Mouse (Mus musculus) intestine, postnatal 0 days (tissue): ENCODE measurements around the gene Rpl21. TPM values are rescaled to one million over a fixed set of nuclear protein-coding genes. Genes with fewer than 3 reads are reported as not detected.

Source experiments
- ATAC-seq: fragments of 200-750 bp; cut with Nextera tagmentation; 2 replicates; pipeline ENCODE4 v1.8.0; 2017; ENCODE audit warnings: mild to moderate bottlenecking, moderate TSS enrichment, moderate library complexity
- H3K27ac ChIP-seq: fragments of 300-500 bp; sonication (generic); 2 replicates; pipeline ENCODE4 v1.5.1; 2014; ENCODE audit warnings: mild to moderate bottlenecking, low read depth, low read length, moderate library complexity
- H3K27me3 ChIP-seq: fragments of 300-500 bp; sonication (generic); replicated peaks from 2 replicates; pipeline ENCODE4 v1.6.1; 2014; ENCODE audit warnings: low read length, mixed read lengths; ENCODE audit not compliant: control insufficient read depth, insufficient read depth
- H3K36me3 ChIP-seq: fragments of 300-500 bp; sonication (generic); 2 replicates; pipeline ENCODE4 v1.6.1; 2014; ENCODE audit warnings: mild to moderate bottlenecking, moderate library complexity; ENCODE audit not compliant: control insufficient read depth, insufficient read depth
- H3K4me1 ChIP-seq: fragments of 300-500 bp; sonication (generic); replicated peaks from 2 replicates; pipeline ENCODE4 v1.6.1; 2014; ENCODE audit warnings: antibody characterized with exemption, low read length, mixed read lengths; ENCODE audit not compliant: control insufficient read depth, insufficient read depth
- H3K4me2 ChIP-seq: fragments of 300-500 bp; sonication (generic); replicated peaks from 2 replicates; pipeline ENCODE4 v1.6.1; 2014; ENCODE audit warnings: low read depth, mild to moderate bottlenecking, moderate library complexity
- H3K4me3 ChIP-seq: fragments of 300-500 bp; sonication (generic); 2 replicates; pipeline ENCODE4 v1.5.1; 2014; ENCODE audit warnings: low read depth, low read length
- H3K9ac ChIP-seq: fragments of 300-500 bp; sonication (generic); 2 replicates; pipeline ENCODE4 v1.6.1; 2014; ENCODE audit warnings: mild to moderate bottlenecking, low read depth, low read length
- H3K9me3 ChIP-seq: fragments of 300-500 bp; sonication (generic); 2 replicates; pipeline ENCODE4 v1.6.1; 2016; ENCODE audit warnings: mixed run types; ENCODE audit not compliant: control insufficient read depth
- CTCF ChIP-seq: sonication (generic); IDR thresholded peaks from 2 replicates; pipeline ENCODE4 v1.5.1; 2016; ENCODE audit warnings: low read depth, mild to moderate bottlenecking, control low read depth, antibody characterized with exemption, moderate library complexity
- WGBS: fragments of 180-500 bp; shearing (Covaris S2); extraction: QIAGEN DNeasy Blood & Tissue Kit; methylation state at CpG from one replicate; pipeline ENCODE4 v1.1.7; 2014; 5-methylcytosine and 5-hydroxymethylcytosine counted together
- polyA plus RNA-seq: library from polyadenylated mRNA; unstranded; fragments of >200 nt; fragmentation: Nextera tagmentation; extraction: Ambion mirVana; gene quantifications from 2 replicates; pipeline ENCODE4 v1.2.1, GENCODE M21; 2015

Rpl21 gene
- polyA plus RNA-seq, 1 experiment from 2014 or later = 426 TPM

GRCm38 (mm10) chr5:146818906-146819623 is 13.6 kb upstream of the Rpl21 start:
- 67% methylated on average over 8 of the region's 8 CpGs for WGBS
- Histone ChIP-seq H3K27ac (no peak overlapping the region), H3K27me3 (no peaks in the 10 kb centered on the region), H3K9ac (no peak overlapping the region), H3K9me3 (no peaks in the 10 kb centered on the region), H3K4me3 (no peak overlapping the region), H3K4me1 (no peaks in the 10 kb centered on the region), H3K4me2 (no peak overlapping the region), H3K36me3 (no peaks in the 10 kb centered on the region)
- ATAC-seq = no peak
- no peak for TF ChIP-seq CTCF

- 88% methylated on average over 5 of the region's 5 CpGs for WGBS
- H3K9me3 ChIP-seq = no peaks in the 10 kb centered on the region
- H3K9ac ChIP-seq = no peak overlapping the region
- TF ChIP-seq CTCF = no peak
- H3K36me3 ChIP-seq = no peaks in the 10 kb centered on the region
- no peak overlapping the region for H3K4me3 ChIP-seq
- no peak for ATAC-seq
- no peaks in the 10 kb centered on the region for H3K27me3 ChIP-seq
- H3K4me2 ChIP-seq = no peak overlapping the region
- H3K27ac ChIP-seq = no peak overlapping the region
- no peaks in the 10 kb centered on the region for H3K4me1 ChIP-seq
Measured at GRCm38 (mm10) chr5:146823005-146823404, 9.7 kb upstream of the Rpl21 start.

- WGBS = 53% methylated on average over 8 of the region's 8 CpGs
- Histone ChIP-seq H3K27ac (no peak overlapping the region), H3K4me1 (no peaks in the 10 kb centered on the region; the same call in 1 of the 2 replicates), H3K27me3 (no peaks in the 10 kb centered on the region), H3K4me2 (no peak overlapping the region), H3K9ac (no peak overlapping the region), H3K9me3 (no peaks in the 10 kb centered on the region), H3K4me3 (no peak overlapping the region), H3K36me3 (0 out of 2 replicates have a peak, but pooled peaks cover under 1% of the 10 kb centered on the region)
- no peak for TF ChIP-seq CTCF
- no peak for ATAC-seq
Measured at GRCm38 (mm10) chr5:146829528-146829927, 3.2 kb upstream of the Rpl21 start.

DNA sequence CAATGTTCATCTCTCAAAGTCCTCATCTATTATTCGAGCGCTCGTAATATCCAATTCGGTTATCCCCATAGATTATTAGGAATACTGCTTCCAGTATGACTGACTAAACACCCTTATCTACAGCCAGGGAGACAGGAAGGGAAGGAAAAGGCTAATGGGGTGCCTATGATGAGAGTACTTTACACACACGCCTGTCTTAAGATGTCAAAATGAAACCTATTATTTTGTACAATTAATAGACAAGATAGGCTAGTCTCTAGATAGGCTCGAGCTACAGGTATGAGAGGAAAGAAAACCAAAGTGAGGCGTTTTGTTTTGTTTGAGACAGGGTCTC is 288 bp upstream of the Rpl21 start:
- WGBS = 47% methylated on average over 7 of the region's 7 CpGs

DNA sequence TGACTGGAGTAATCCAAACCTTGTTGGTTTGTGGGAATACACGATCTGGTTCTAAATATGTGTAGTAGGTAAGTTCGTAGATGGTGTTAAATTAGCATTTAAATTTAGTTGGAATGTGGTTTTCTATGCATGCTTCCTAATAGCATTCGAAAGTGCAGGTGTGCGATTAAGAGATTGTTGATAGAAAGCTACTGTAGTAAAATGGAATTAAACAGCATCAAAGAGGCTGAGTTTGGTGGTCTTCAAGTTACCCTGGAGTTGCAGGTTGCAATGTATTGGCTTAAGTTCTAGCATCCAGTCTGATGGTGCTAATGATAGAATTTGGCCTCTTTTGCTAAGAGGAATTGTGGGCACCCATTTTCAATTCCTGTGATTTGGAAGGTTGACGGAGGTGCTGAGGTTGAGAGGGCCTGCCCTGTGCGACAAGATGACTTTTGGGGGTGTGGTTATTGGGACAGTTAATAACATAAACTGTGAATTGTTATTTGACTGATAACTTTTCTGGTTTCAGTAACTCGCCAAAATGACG is 1.0 kb downstream of the Rpl21 start:
- ATAC-seq = no peak
- 12% methylated on average over 8 of the region's 8 CpGs for WGBS
- no peaks in the 10 kb centered on the region for H3K27me3 ChIP-seq

More for the DNA sequence above, 288 bp upstream of the Rpl21 start:
- Histone ChIP-seq H3K4me1 (no peaks in the 10 kb centered on the region; the same call in 1 of the 2 replicates), H3K9ac (peak overlapping the region; percentile 77; the same call in 1 of the 2 replicates), H3K9me3 (no peaks in the 10 kb centered on the region), H3K27ac (peak overlapping the region; percentile 79), H3K27me3 (no peaks in the 10 kb centered on the region), H3K4me3 (peak overlapping the region; percentile 74), H3K36me3 (peaks cover 30% of the 10 kb centered on the region), H3K4me2 (peak overlapping the region; percentile 64)
- ATAC-seq = peak; percentile 14; the same call in 1 of the 2 replicates
- TF ChIP-seq CTCF = no peak

GRCm38 (mm10) chr5:146834959-146835358 is 2.3 kb downstream of the Rpl21 start:
- no peak overlapping the region for H3K9ac ChIP-seq
- H3K4me2 ChIP-seq = no peak overlapping the region
- H3K36me3 ChIP-seq = peaks cover 35% of the 10 kb centered on the region
- WGBS = 63% methylated on average over 8 of the region's 8 CpGs
- ATAC-seq = no peak
- H3K4me3 ChIP-seq = no peak overlapping the region
- H3K9me3 ChIP-seq = no peaks in the 10 kb centered on the region
- no peak for TF ChIP-seq CTCF
- H3K27ac ChIP-seq = no peak overlapping the region; the same call in 1 of the 2 replicates
- H3K4me1 ChIP-seq = no peaks in the 10 kb centered on the region; the same call in 1 of the 2 replicates
- H3K27me3 ChIP-seq = no peaks in the 10 kb centered on the region

More for the DNA sequence above, 1.0 kb downstream of the Rpl21 start:
- Histone ChIP-seq H3K9me3 (no peaks in the 10 kb centered on the region), H3K9ac (peak overlapping the region; percentile 77), H3K4me2 (peak overlapping the region; percentile 64), H3K36me3 (peaks cover 35% of the 10 kb centered on the region), H3K27ac (peak overlapping the region; percentile 79; the same call in 1 of the 2 replicates), H3K4me3 (peak overlapping the region; percentile 74), H3K4me1 (no peaks in the 10 kb centered on the region; the same call in 1 of the 2 replicates)
- no peak for TF ChIP-seq CTCF
